Mouse (Mus musculus): ENCODE results near the gene Trim67. TPM values are rescaled to one million over a fixed set of nuclear protein-coding genes. Genes with fewer than 3 reads are reported as not detected.

The Trim67 gene
- total RNA-seq, 1 experiment, result 0.40 TPM

DNA sequence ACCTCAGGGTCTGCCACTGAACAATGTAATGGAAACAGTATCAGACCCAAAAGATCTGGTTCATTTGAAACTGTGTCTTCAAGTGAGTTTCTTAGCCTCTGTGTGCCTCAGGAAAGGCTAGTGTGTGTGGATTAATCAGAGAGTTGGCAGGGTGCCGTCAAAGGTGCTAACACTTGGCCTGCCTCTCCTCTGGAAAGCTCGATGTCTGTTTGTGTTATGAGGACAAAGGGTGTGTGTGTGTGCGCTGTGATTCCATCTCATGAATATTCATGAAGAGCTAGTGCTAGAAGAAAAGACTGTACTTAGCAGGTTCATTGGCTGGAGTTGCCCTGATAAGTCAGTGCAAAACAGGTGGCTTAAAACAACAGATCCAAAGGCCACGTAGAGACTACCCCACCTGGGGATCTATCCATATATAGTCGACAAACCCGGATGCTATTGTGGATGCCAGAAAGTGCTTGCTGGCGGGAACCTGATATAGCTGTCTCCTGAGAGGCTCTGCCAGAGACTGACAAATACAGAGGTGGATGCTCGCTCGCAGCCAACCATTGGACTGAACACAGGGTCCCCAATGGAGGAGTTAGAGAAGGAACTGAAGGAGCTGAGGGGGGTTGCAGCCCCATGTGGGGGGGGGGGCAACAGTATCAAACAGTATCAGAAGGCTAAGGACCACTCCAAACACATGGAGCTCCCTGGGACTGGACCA lies 17.9 kb downstream of the Trim67 start:
- Histone ChIP-seq H3K36me3 (ENCODE audit: control insufficient read depth, insufficient read depth, low read length, poor library complexity, severe bottlenecking) (no peaks in the 10 kb centered on the region), H3K9ac (ENCODE audit: insufficient read depth, low read depth, low read length, poor library complexity, severe bottlenecking) (no peak overlapping the region), H3K9me3 (ENCODE audit: control insufficient read depth, insufficient read depth, low read depth, low read length) (no peaks in the 10 kb centered on the region), H3K27ac (ENCODE audit: insufficient read depth, low read depth, low read length, poor library complexity, severe bottlenecking) (no peak overlapping the region), H3K4me3 (ENCODE audit: insufficient read depth in 1 of 2, low read depth in 1 of 2, low read length in 2 of 2, poor library complexity in 1 of 2, severe bottlenecking in 1 of 2) (no peak overlapping the region), H3K4me1 (ENCODE audit: control insufficient read depth in 2 of 2, insufficient read depth in 2 of 2, low read length in 2 of 2, poor library complexity in 1 of 2) (peaks cover 0 to 2% of the 10 kb centered on the region in 2 experiments; a peak in 1 of 4 replicates)
- no peak for DNase-seq (ENCODE audit: low read depth, low spot score)
- TF ChIP-seq MAFK (IDR thresholded peaks at IDR 0.05; ENCODE audit: insufficient read depth, low read depth, low read length), result no peak
- no peak for TF ChIP-seq ZC3H11A (IDR thresholded peaks at IDR 0.05; ENCODE audit: borderline replicate concordance, low read depth, low read length)
- TF ChIP-seq ZNF384 (IDR thresholded peaks at IDR 0.05; ENCODE audit: low read depth, low read length), result no peak
- no peak for TF ChIP-seq CHD2 (IDR thresholded peaks at IDR 0.05; ENCODE audit: low read depth, low read length)
- TF ChIP-seq HCFC1 (IDR thresholded peaks at IDR 0.05; ENCODE audit: borderline replicate concordance, insufficient read depth, low read length), result no peak
- in situ Hi-C loops (cut with MboI; ENCODE audit: low sequenced_read_pairs in 2 of 2, unreplicated experiment in 2 of 2), result no loop called here

DNA sequence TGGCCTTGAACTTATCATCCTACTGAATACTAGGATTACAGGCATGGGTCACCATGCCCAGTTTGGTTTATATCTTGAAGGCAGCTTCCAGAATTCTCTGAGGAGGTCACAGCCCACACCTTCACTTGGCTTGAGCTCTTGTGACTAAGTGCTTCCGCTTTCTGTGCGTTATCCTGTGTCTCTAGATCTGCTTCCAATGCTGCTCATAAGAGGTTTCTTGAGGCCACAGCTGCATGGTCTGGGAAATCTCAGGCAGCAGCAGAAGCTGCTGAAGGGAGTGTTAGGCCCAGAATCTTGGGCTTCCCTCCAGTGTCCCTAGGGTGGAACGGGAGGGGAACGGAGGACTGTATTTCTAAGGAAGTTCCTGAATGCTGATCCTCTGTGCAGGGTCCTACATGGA lies 20.4 kb downstream of the Trim67 start:
- H3K4me3 ChIP-seq (ENCODE audit: insufficient read depth in 1 of 2, low read depth in 1 of 2, low read length in 2 of 2, poor library complexity in 1 of 2, severe bottlenecking in 1 of 2), result no peak overlapping the region
- H3K36me3 ChIP-seq (ENCODE audit: control insufficient read depth, insufficient read depth, low read length, poor library complexity, severe bottlenecking), result no peaks in the 10 kb centered on the region; the same call in 1 of the 2 replicates
- no peak overlapping the region for H3K9ac ChIP-seq (ENCODE audit: insufficient read depth, low read depth, low read length, poor library complexity, severe bottlenecking)
- no peak for TF ChIP-seq CHD2 (IDR thresholded peaks at IDR 0.05; ENCODE audit: low read depth, low read length)
- no peak for TF ChIP-seq ZC3H11A (IDR thresholded peaks at IDR 0.05; ENCODE audit: borderline replicate concordance, low read depth, low read length)
- TF ChIP-seq MAFK (IDR thresholded peaks at IDR 0.05; ENCODE audit: insufficient read depth, low read depth, low read length), result no peak
- no peak for TF ChIP-seq ZNF384 (IDR thresholded peaks at IDR 0.05; ENCODE audit: low read depth, low read length)
- TF ChIP-seq HCFC1 (IDR thresholded peaks at IDR 0.05; ENCODE audit: borderline replicate concordance, insufficient read depth, low read length), result no peak
- in situ Hi-C loops (cut with MboI; ENCODE audit: low sequenced_read_pairs in 2 of 2, unreplicated experiment in 2 of 2), result no loop called here
- peaks cover 0 to 2% of the 10 kb centered on the region in 2 experiments; a peak in 1 of 4 replicates for H3K4me1 ChIP-seq (ENCODE audit: control insufficient read depth in 2 of 2, insufficient read depth in 2 of 2, low read length in 2 of 2, poor library complexity in 1 of 2)
- H3K9me3 ChIP-seq (ENCODE audit: control insufficient read depth, insufficient read depth, low read depth, low read length), result no peaks in the 10 kb centered on the region
- H3K27ac ChIP-seq (ENCODE audit: insufficient read depth, low read depth, low read length, poor library complexity, severe bottlenecking), result no peak overlapping the region
- no peak for DNase-seq (ENCODE audit: low read depth, low spot score)

DNA sequence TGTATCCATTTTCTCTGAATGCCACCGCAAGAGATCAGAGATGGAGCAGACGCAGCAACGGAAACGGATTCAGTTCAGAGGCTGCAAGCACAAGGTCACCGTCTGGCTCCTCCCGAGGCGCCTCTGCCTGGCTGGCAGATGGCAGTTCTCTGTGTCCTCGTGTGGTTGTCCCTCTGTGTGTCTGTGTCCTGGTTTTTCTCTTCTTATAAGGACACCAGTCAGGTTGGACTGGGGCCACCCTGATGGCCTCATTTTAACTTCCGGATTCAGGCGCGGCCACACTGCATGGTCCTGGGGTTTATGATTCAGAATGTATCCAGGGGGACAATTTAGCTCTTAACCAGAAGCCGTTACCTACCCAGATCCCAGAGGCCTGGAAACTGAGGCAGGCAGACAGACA lies 23.0 kb downstream of the Trim67 start:
- DNase-seq (ENCODE audit: low read depth, low spot score), result no peak
- Histone ChIP-seq H3K36me3 (ENCODE audit: control insufficient read depth, insufficient read depth, low read length, poor library complexity, severe bottlenecking) (no peaks in the 10 kb centered on the region; the same call in 1 of the 2 replicates), H3K4me1 (ENCODE audit: control insufficient read depth in 2 of 2, insufficient read depth in 2 of 2, low read length in 2 of 2, poor library complexity in 1 of 2) (peaks cover 0 to 2% of the 10 kb centered on the region in 2 experiments; a peak in 1 of 4 replicates), H3K9me3 (ENCODE audit: control insufficient read depth, insufficient read depth, low read depth, low read length) (no peaks in the 10 kb centered on the region), H3K4me3 (ENCODE audit: insufficient read depth in 1 of 2, low read depth in 1 of 2, low read length in 2 of 2, poor library complexity in 1 of 2, severe bottlenecking in 1 of 2) (no peak overlapping the region), H3K27ac (ENCODE audit: insufficient read depth, low read depth, low read length, poor library complexity, severe bottlenecking) (no peak overlapping the region), H3K9ac (ENCODE audit: insufficient read depth, low read depth, low read length, poor library complexity, severe bottlenecking) (no peak overlapping the region)
- no peak for TF ChIP-seq CHD2 (IDR thresholded peaks at IDR 0.05; ENCODE audit: low read depth, low read length)
- TF ChIP-seq HCFC1 (IDR thresholded peaks at IDR 0.05; ENCODE audit: borderline replicate concordance, insufficient read depth, low read length), result no peak
- no peak for TF ChIP-seq MAFK (IDR thresholded peaks at IDR 0.05; ENCODE audit: insufficient read depth, low read depth, low read length)
- no peak for TF ChIP-seq ZC3H11A (IDR thresholded peaks at IDR 0.05; ENCODE audit: borderline replicate concordance, low read depth, low read length)
- TF ChIP-seq ZNF384 (IDR thresholded peaks at IDR 0.05; ENCODE audit: low read depth, low read length), result no peak
- in situ Hi-C loops (cut with MboI; ENCODE audit: low sequenced_read_pairs in 2 of 2, unreplicated experiment in 2 of 2), result no loop called here

- H3K36me3 ChIP-seq (ENCODE audit: control insufficient read depth, insufficient read depth, low read length, poor library complexity, severe bottlenecking), result no peaks in the 10 kb centered on the region; the same call in 1 of the 2 replicates
- TF ChIP-seq ZC3H11A (IDR thresholded peaks at IDR 0.05; ENCODE audit: borderline replicate concordance, low read depth, low read length), result no peak
- no peak for TF ChIP-seq HCFC1 (IDR thresholded peaks at IDR 0.05; ENCODE audit: borderline replicate concordance, insufficient read depth, low read length)
- no peak for TF ChIP-seq ZNF384 (IDR thresholded peaks at IDR 0.05; ENCODE audit: low read depth, low read length)
- no peak for TF ChIP-seq CHD2 (IDR thresholded peaks at IDR 0.05; ENCODE audit: low read depth, low read length)
- no peak for TF ChIP-seq MAFK (IDR thresholded peaks at IDR 0.05; ENCODE audit: insufficient read depth, low read depth, low read length)
- no peak overlapping the region for H3K27ac ChIP-seq (ENCODE audit: insufficient read depth, low read depth, low read length, poor library complexity, severe bottlenecking)
- H3K9me3 ChIP-seq (ENCODE audit: control insufficient read depth, insufficient read depth, low read depth, low read length), result no peaks in the 10 kb centered on the region
- no peaks in the 10 kb centered on the region for H3K4me1 ChIP-seq (ENCODE audit: control insufficient read depth in 2 of 2, insufficient read depth in 2 of 2, low read length in 2 of 2, poor library complexity in 1 of 2)
- in situ Hi-C loops (cut with MboI; ENCODE audit: low sequenced_read_pairs in 2 of 2, unreplicated experiment in 2 of 2), result no loop called here
- no peak overlapping the region for H3K4me3 ChIP-seq (ENCODE audit: insufficient read depth in 1 of 2, low read depth in 1 of 2, low read length in 2 of 2, poor library complexity in 1 of 2, severe bottlenecking in 1 of 2)
- H3K9ac ChIP-seq (ENCODE audit: insufficient read depth, low read depth, low read length, poor library complexity, severe bottlenecking), result no peak overlapping the region
- no peak for DNase-seq (ENCODE audit: low read depth, low spot score)
These were observed 24.0 kb downstream of the Trim67 start for GRCm38 (mm10) chr8:124816866-124817265.

Data from ES-E14 (cell line).